Mouse (Mus musculus) adrenal gland, adult 8-10 months (tissue): ENCODE measurements around the gene Zdhhc7. TPM values are rescaled to one million over a fixed set of nuclear protein-coding genes. Genes with fewer than 3 reads are reported as not detected.

Experiments used
- DNase-seq: peaks from one replicate; pipeline ENCODE4 v3.0.0; 2022
- total RNA-seq, 4 experiments: library from RNA; stranded (reverse); gene quantifications; 2 replicates each; pipeline ENCODE4 v1.2.4; 2022

The Zdhhc7 gene
- total RNA-seq, 4 experiments from 2014 or later: 50.1 to 70.1 (median 55.6) TPM

DNA sequence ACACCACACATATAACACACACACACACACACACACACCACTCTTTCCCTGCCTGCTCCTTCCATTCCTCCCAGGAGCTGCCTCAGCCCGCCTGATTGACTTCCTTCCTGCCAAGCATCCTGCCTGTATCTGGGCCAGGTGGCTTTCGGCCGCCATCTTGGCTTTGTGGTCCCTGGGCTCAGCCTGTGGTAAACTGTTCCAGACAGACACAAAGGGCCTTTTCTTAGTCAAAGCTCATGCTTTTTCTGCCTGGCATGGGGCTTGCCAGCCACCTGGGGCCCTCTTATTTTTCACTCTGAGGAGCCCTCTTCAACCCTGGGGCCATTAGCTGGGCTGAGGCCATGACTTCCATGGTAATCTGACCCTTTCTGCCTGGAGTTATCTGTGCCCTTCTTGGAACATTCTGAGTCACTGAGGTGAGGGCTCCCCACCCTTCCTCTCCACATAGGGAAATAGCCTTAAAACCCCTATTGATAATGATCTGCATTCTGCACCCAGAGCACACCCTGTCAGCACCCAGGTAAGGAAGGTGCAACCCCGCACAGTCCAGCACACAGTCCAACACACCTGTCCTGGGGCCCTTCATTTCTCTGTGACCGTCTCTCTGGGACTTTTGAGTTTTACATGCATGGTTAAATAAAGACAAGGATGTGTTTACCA, 68.6 kb downstream of the Zdhhc7 start:
- no peak for DNase-seq

Other genes starting within 250 kb of the Zdhhc7 start
- gene Klhl36, start 239.2 kb downstream of the Zdhhc7 start, total RNA-seq: 10 to 100 TPM in 3 of 4 experiments, 1 to 10 TPM in 1; 8.4 to 13.8 (median 11.8) TPM
- gene Usp10, start 191.1 kb downstream of the Zdhhc7 start, total RNA-seq: 100 to 1,000 TPM in 3 of 4 experiments, 10 to 100 TPM in 1; 88.6 to 130 (median 113) TPM
- gene Gm20388, start 190.6 kb downstream of the Zdhhc7 start, total RNA-seq: 10 to 100 TPM in 1 of 4 experiments, 1 to 10 TPM in 3; 1.7 to 16.9 (median 5.8) TPM
- gene Crispld2, start 109.0 kb downstream of the Zdhhc7 start, total RNA-seq: 10 to 100 TPM in 2 of 4 experiments, 1 to 10 TPM in 2; 7.4 to 14.4 (median 10.5) TPM
- 100 to 1,000 TPM; 110 to 182 (median 142) TPM for gene 6430548M08Rik, start 12.7 kb upstream of the Zdhhc7 start, total RNA-seq
- gene Fam92b, start 76.0 kb upstream of the Zdhhc7 start, total RNA-seq: 1 to 10 TPM in 3 of 4 experiments, under 1 TPM in 1; 0.99 to 4.1 (median 2.6) TPM
- gene Gse1, start 127.0 kb upstream of the Zdhhc7 start, total RNA-seq: 10 to 100 TPM; 30.7 to 64.5 (median 48.4) TPM